Mouse (Mus musculus): ENCODE data around the gene Trir.
A peak's percentile ranks its signal among the peaks of the same experiment; 100 is the strongest.

DNA sequence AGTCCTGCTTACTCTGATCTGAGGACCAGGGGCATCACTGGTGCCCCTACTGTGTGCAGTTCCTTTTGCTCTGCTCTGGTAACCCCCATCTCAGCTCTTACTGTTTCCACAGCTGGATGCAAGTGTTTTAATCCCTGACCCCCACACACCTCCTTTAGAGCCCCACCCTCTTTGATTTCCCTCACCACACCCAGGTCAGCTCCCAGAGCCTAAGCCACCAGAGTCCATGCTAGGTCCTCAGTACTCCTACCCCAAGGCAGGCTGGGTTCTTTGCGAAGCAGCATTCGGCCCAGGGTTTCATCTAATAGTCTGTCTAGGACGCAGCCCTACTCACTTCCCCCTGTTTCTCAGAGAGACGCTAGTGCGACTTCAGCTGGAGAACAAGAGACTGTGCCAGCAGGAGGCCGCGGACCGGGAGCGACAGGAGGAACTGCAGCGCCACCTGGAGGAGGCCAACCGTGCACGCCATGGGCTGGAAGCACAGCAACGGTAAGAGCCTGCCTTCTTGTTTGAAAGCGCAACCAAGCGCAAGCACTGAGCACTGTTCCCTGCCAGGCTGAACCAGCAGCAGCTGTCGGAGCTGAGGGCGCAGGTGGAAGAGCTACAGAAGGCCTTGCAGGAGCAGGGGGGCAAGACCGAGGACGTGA, 28.9 kb upstream of the Trir start:
- TF ChIP-seq CTCF (conservative IDR thresholded peaks at IDR 0.05; ENCODE audit: insufficient read depth, insufficient read length, low read depth, low read length) (peak; percentile 97), POLR2A (IDR thresholded peaks at IDR 0.05; ENCODE audit: low read depth, low read length) (no peak)
